Mouse (Mus musculus): ENCODE data around the gene Usp15. TPM values are rescaled to one million over a fixed set of nuclear protein-coding genes. Genes with fewer than 3 reads are reported as not detected.

The Usp15 gene
- polyA plus RNA-seq, 1 experiment from 2014 or later = 72.1 TPM

- Histone ChIP-seq H3K27me3 (no peaks in the 10 kb centered on the region), H3K4me2 (no peak overlapping the region), H3K36me3 (peaks cover 63% of the 10 kb centered on the region), H3K4me1 (no peaks in the 10 kb centered on the region), H3K4me3 (replicated peaks) (no peak overlapping the region), H3K9ac (no peak overlapping the region), H3K9me3 (replicated peaks) (no peaks in the 10 kb centered on the region), H3K27ac (no peak overlapping the region)
- no peak for ATAC-seq (replicated peaks; ENCODE audit: low FRiP score)
- 89% methylated on average over 10 of the region's 10 CpGs for WGBS
Observed at GRCm38 (mm10) chr10:123131487-123131886, 65.3 kb downstream of the Usp15 start.

GRCm38 (mm10) chr10:123120666-123121392 lies 76.0 kb downstream of the Usp15 start:
- H3K9me3 ChIP-seq (replicated peaks) = no peaks in the 10 kb centered on the region
- H3K4me1 ChIP-seq = no peaks in the 10 kb centered on the region
- no peak overlapping the region for H3K27ac ChIP-seq
- no peak for ATAC-seq (replicated peaks; ENCODE audit: low FRiP score)
- peaks cover 92% of the 10 kb centered on the region for H3K36me3 ChIP-seq
- no peak overlapping the region for H3K4me3 ChIP-seq (replicated peaks)
- no peak overlapping the region for H3K9ac ChIP-seq
- H3K27me3 ChIP-seq = no peaks in the 10 kb centered on the region
- WGBS = 95% methylated on average over 14 of the region's 14 CpGs
- no peak overlapping the region for H3K4me2 ChIP-seq

GRCm38 (mm10) chr10:123116861-123117260 lies 79.9 kb downstream of the Usp15 start:
- no peak overlapping the region for H3K4me3 ChIP-seq (replicated peaks)
- ATAC-seq (replicated peaks; ENCODE audit: low FRiP score) = no peak
- 68% methylated on average over 14 of the region's 14 CpGs for WGBS

GRCm38 (mm10) chr10:123113466-123113865 lies 83.3 kb downstream of the Usp15 start:
- Histone ChIP-seq H3K4me3 (replicated peaks) (no peak overlapping the region), H3K4me1 (no peaks in the 10 kb centered on the region), H3K27me3 (no peaks in the 10 kb centered on the region), H3K4me2 (no peak overlapping the region), H3K36me3 (peaks cover 78% of the 10 kb centered on the region), H3K9me3 (replicated peaks) (no peaks in the 10 kb centered on the region), H3K9ac (no peak overlapping the region), H3K27ac (no peak overlapping the region)
- no peak for ATAC-seq (replicated peaks; ENCODE audit: low FRiP score)
- WGBS = 89% methylated on average over 8 of the region's 8 CpGs

More at GRCm38 (mm10) chr10:123116861-123117260, 79.9 kb downstream of the Usp15 start:
- Histone ChIP-seq H3K4me1 (no peaks in the 10 kb centered on the region), H3K36me3 (peaks cover 87% of the 10 kb centered on the region), H3K27ac (no peak overlapping the region), H3K9me3 (replicated peaks) (no peaks in the 10 kb centered on the region), H3K27me3 (no peaks in the 10 kb centered on the region), H3K4me2 (no peak overlapping the region), H3K9ac (no peak overlapping the region)

- no peaks in the 10 kb centered on the region for H3K27me3 ChIP-seq
- peaks cover 71% of the 10 kb centered on the region for H3K36me3 ChIP-seq
- H3K9me3 ChIP-seq (replicated peaks) = no peaks in the 10 kb centered on the region
- H3K9ac ChIP-seq = no peak overlapping the region
- H3K4me1 ChIP-seq = no peaks in the 10 kb centered on the region
- H3K4me2 ChIP-seq = no peak overlapping the region
- ATAC-seq (replicated peaks; ENCODE audit: low FRiP score) = no peak
- WGBS = 90% methylated on average over 9 of the region's 9 CpGs
- no peak overlapping the region for H3K4me3 ChIP-seq (replicated peaks)
- H3K27ac ChIP-seq = no peak overlapping the region
Observed at GRCm38 (mm10) chr10:123112787-123113168, 84.0 kb downstream of the Usp15 start.

- WGBS = 90% methylated on average over 11 of the region's 11 CpGs
Observed at GRCm38 (mm10) chr10:123112056-123112786, 84.6 kb downstream of the Usp15 start.

GRCm38 (mm10) chr10:123110548-123110947 lies 86.2 kb downstream of the Usp15 start:
- Histone ChIP-seq H3K4me2 (no peak overlapping the region), H3K36me3 (peaks cover 49% of the 10 kb centered on the region), H3K4me1 (peaks cover 8% of the 10 kb centered on the region), H3K9ac (no peak overlapping the region), H3K4me3 (replicated peaks) (no peak overlapping the region), H3K9me3 (replicated peaks) (no peaks in the 10 kb centered on the region), H3K27ac (no peak overlapping the region), H3K27me3 (no peaks in the 10 kb centered on the region)
- WGBS = 84% methylated on average over 11 of the region's 11 CpGs
- ATAC-seq (replicated peaks; ENCODE audit: low FRiP score) = no peak

More at GRCm38 (mm10) chr10:123112056-123112786, 84.6 kb downstream of the Usp15 start:
- Histone ChIP-seq H3K27me3 (no peaks in the 10 kb centered on the region), H3K4me1 (no peaks in the 10 kb centered on the region), H3K9ac (no peak overlapping the region), H3K4me2 (no peak overlapping the region), H3K4me3 (replicated peaks) (no peak overlapping the region), H3K27ac (no peak overlapping the region), H3K36me3 (peaks cover 66% of the 10 kb centered on the region), H3K9me3 (replicated peaks) (no peaks in the 10 kb centered on the region)
- no peak for ATAC-seq (replicated peaks; ENCODE audit: low FRiP score)

GRCm38 (mm10) chr10:123108527-123108926 lies 88.3 kb downstream of the Usp15 start:
- peaks cover 34% of the 10 kb centered on the region for H3K36me3 ChIP-seq
- no peak overlapping the region for H3K27ac ChIP-seq
- ATAC-seq (replicated peaks; ENCODE audit: low FRiP score) = no peak
- H3K27me3 ChIP-seq = no peaks in the 10 kb centered on the region
- no peak overlapping the region for H3K4me2 ChIP-seq
- peaks cover 8% of the 10 kb centered on the region for H3K4me1 ChIP-seq
- H3K9me3 ChIP-seq (replicated peaks) = no peaks in the 10 kb centered on the region
- no peak overlapping the region for H3K4me3 ChIP-seq (replicated peaks)
- 90% methylated on average over 1 of the region's 1 CpGs for WGBS
- H3K9ac ChIP-seq = no peak overlapping the region

- no peak overlapping the region for H3K4me3 ChIP-seq (replicated peaks)
- no peak overlapping the region for H3K4me2 ChIP-seq
- H3K9me3 ChIP-seq (replicated peaks) = no peaks in the 10 kb centered on the region
- H3K36me3 ChIP-seq = peaks cover 30% of the 10 kb centered on the region
- H3K27ac ChIP-seq = no peak overlapping the region
- H3K27me3 ChIP-seq = no peaks in the 10 kb centered on the region
- WGBS = 81% methylated on average over 5 of the region's 5 CpGs
- no peak for ATAC-seq (replicated peaks; ENCODE audit: low FRiP score)
- H3K9ac ChIP-seq = no peak overlapping the region
- peaks cover 8% of the 10 kb centered on the region for H3K4me1 ChIP-seq
Observed at GRCm38 (mm10) chr10:123108121-123108520, 88.7 kb downstream of the Usp15 start.

GRCm38 (mm10) chr10:123101303-123101702 lies 95.5 kb downstream of the Usp15 start:
- Histone ChIP-seq H3K4me3 (replicated peaks) (no peak overlapping the region), H3K27ac (no peak overlapping the region), H3K9ac (no peak overlapping the region), H3K4me2 (no peak overlapping the region), H3K27me3 (no peaks in the 10 kb centered on the region), H3K4me1 (peaks cover under 1% of the 10 kb centered on the region; the same call in 1 of the 2 replicates), H3K36me3 (no peaks in the 10 kb centered on the region), H3K9me3 (replicated peaks) (no peaks in the 10 kb centered on the region)
- WGBS = 66% methylated on average over 1 of the region's 1 CpGs
- ATAC-seq (replicated peaks; ENCODE audit: low FRiP score) = no peak

GRCm38 (mm10) chr10:123100584-123100983 lies 96.2 kb downstream of the Usp15 start:
- H3K27ac ChIP-seq = no peak overlapping the region
- no peak overlapping the region for H3K4me2 ChIP-seq
- 65% methylated on average over 2 of the region's 2 CpGs for WGBS
- H3K9me3 ChIP-seq (replicated peaks) = no peaks in the 10 kb centered on the region
- no peak overlapping the region for H3K4me3 ChIP-seq (replicated peaks)
- H3K36me3 ChIP-seq = no peaks in the 10 kb centered on the region
- H3K4me1 ChIP-seq = no peaks in the 10 kb centered on the region
- 0 out of 2 replicates have a peak, but pooled peaks have one; percentile 52 for ATAC-seq (replicated peaks; ENCODE audit: low FRiP score)
- no peaks in the 10 kb centered on the region for H3K27me3 ChIP-seq
- H3K9ac ChIP-seq = no peak overlapping the region

GRCm38 (mm10) chr10:123094504-123094903 lies 102.3 kb downstream of the Usp15 start:
- H3K27ac ChIP-seq = no peak overlapping the region
- H3K4me2 ChIP-seq = no peak overlapping the region
- no peaks in the 10 kb centered on the region for H3K27me3 ChIP-seq
- no peaks in the 10 kb centered on the region for H3K9me3 ChIP-seq (replicated peaks)
- H3K9ac ChIP-seq = no peak overlapping the region
- WGBS = 79% methylated on average over 7 of the region's 7 CpGs
- no peaks in the 10 kb centered on the region for H3K4me1 ChIP-seq
- no peak for ATAC-seq (replicated peaks; ENCODE audit: low FRiP score)
- no peaks in the 10 kb centered on the region for H3K36me3 ChIP-seq
- no peak overlapping the region for H3K4me3 ChIP-seq (replicated peaks)

Data from kidney, embryonic 15.5 days (tissue).